Comparison of ENCODE assay signal across 11 mouse cellular contexts in the genomic region with DNA sequence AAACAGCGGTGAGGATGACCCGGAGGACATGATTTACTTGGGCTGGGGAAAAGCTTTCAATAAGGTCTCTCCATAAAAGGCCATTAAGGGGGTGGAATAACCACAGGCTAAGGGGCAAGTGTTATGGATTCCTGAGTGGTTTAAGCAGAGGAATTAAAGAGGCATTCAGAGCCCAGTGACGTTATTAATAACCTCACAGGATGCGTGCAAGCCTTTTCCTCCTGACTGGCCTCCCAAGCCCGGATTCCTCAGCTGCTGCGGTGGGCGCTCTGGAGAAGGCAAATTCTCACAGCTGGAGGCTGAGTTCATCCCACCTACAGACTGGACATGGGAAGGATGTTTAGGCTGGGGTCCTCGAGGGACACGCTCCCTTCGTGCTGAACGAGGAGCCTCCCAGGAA. TPM values are rescaled to one million over a fixed set of nuclear protein-coding genes. Genes with fewer than 3 reads are reported as not detected.
DNase-seq lines count a peak whose midpoint lies in the region; ATAC-seq lines count a peak whose summit lies in the region.
"Had no signal": no experiment of that assay in that cellular context is flagged by ENCODE, and none has a peak within 500 bp of the region (broad histone marks: within the 10 kb centered on the region; RNA-seq: fewer than 3 reads in every experiment).

No protein-coding gene starts in this region.

- no peak for ATAC-seq in forebrain, embryonic 14.5 days
- ATAC-seq in forebrain, embryonic 16.5 days: no peak
- ATAC-seq in midbrain, embryonic 11.5 days (ENCODE audit: low FRiP score): peak; percentile 6; the same call in 1 of the 2 replicates
- ATAC-seq in midbrain, embryonic 16.5 days: no peak
- peak; percentile 21; the same call in 1 of the 2 replicates for ATAC-seq in neural tube, embryonic 14.5 days (ENCODE audit: low read depth)

- no peak overlapping the region for H3K4me3 ChIP-seq in forebrain, embryonic 14.5 days (ENCODE audit: low read depth, low read length)
- no peak overlapping the region for H3K4me3 ChIP-seq in forebrain, embryonic 16.5 days (replicated peaks; ENCODE audit: low read length)
- H3K4me3 ChIP-seq in midbrain, embryonic 11.5 days (ENCODE audit: low read depth, low read length): no peak overlapping the region
- no peak overlapping the region for H3K4me3 ChIP-seq in midbrain, embryonic 16.5 days (ENCODE audit: low read depth, low read length)
- peak overlapping the region; percentile 21; the same call in 1 of the 2 replicates for H3K4me3 ChIP-seq in limb, embryonic 10.5 days
- no peak overlapping the region for H3K4me3 ChIP-seq in neural tube, embryonic 14.5 days (ENCODE audit: low read depth, low read length)
- H3K4me3 ChIP-seq: erythroblast, embryonic 14.5 days had no signal

- WGBS in forebrain, embryonic 14.5 days: 9% methylated on average over 11 of the region's 11 CpGs
- WGBS in forebrain, embryonic 16.5 days: 18% methylated on average over 11 of the region's 11 CpGs
- 8% methylated on average over 11 of the region's 11 CpGs for WGBS in midbrain, embryonic 11.5 days
- 7% methylated on average over 11 of the region's 11 CpGs for WGBS in midbrain, embryonic 16.5 days
- WGBS in limb, embryonic 10.5 days: 16% methylated on average over 11 of the region's 11 CpGs
- WGBS in neural tube, embryonic 14.5 days: under 1% methylated on average over 10 of the region's 11 CpGs

- no peaks in the 10 kb centered on the region for H3K9me3 ChIP-seq in forebrain, embryonic 14.5 days (replicated peaks; ENCODE audit: control insufficient read depth, low read length)
- H3K9me3 ChIP-seq in forebrain, embryonic 16.5 days (ENCODE audit: control insufficient read depth, low read length): no peaks in the 10 kb centered on the region
- no peaks in the 10 kb centered on the region for H3K9me3 ChIP-seq in midbrain, embryonic 11.5 days (ENCODE audit: control insufficient read depth, low read length)
- H3K9me3 ChIP-seq in midbrain, embryonic 16.5 days (replicated peaks; ENCODE audit: control insufficient read depth, low read length, poor library complexity, severe bottlenecking): no peaks in the 10 kb centered on the region
- H3K9me3 ChIP-seq in limb, embryonic 10.5 days (replicated peaks): no peaks in the 10 kb centered on the region
- no peaks in the 10 kb centered on the region for H3K9me3 ChIP-seq in neural tube, embryonic 14.5 days (ENCODE audit: control insufficient read depth, low read length)

- peaks cover 15% of the 10 kb centered on the region for H3K27me3 ChIP-seq in forebrain, embryonic 14.5 days (replicated peaks; ENCODE audit: control insufficient read depth, insufficient read depth, low read length)
- H3K27me3 ChIP-seq in forebrain, embryonic 16.5 days (replicated peaks; ENCODE audit: control insufficient read depth, insufficient read depth, low read length): peaks cover 8% of the 10 kb centered on the region; the same call in 1 of the 2 replicates
- peaks cover 3% of the 10 kb centered on the region; the same call in 1 of the 2 replicates for H3K27me3 ChIP-seq in midbrain, embryonic 11.5 days (ENCODE audit: control insufficient read depth, insufficient read depth, low read length)
- peaks cover 2% of the 10 kb centered on the region; the same call in 1 of the 2 replicates for H3K27me3 ChIP-seq in midbrain, embryonic 16.5 days (ENCODE audit: control insufficient read depth, insufficient read depth, low read depth, low read length)
- H3K27me3 ChIP-seq in limb, embryonic 10.5 days (ENCODE audit: low read depth, poor library complexity, severe bottlenecking): peaks cover 80% of the 10 kb centered on the region
- H3K27me3 ChIP-seq in neural tube, embryonic 14.5 days (ENCODE audit: control insufficient read depth, insufficient read depth, low read length): no peaks in the 10 kb centered on the region

- H3K9ac ChIP-seq in forebrain, embryonic 14.5 days (ENCODE audit: low read length): no peak overlapping the region
- H3K9ac ChIP-seq in forebrain, embryonic 16.5 days (replicated peaks; ENCODE audit: low read depth, low read length): no peak overlapping the region
- no peak overlapping the region for H3K9ac ChIP-seq in midbrain, embryonic 11.5 days (ENCODE audit: low read length)
- H3K9ac ChIP-seq in midbrain, embryonic 16.5 days (ENCODE audit: low read depth, low read length): no peak overlapping the region
- no peak overlapping the region for H3K9ac ChIP-seq in neural tube, embryonic 14.5 days (replicated peaks; ENCODE audit: low read depth, low read length)

- no peaks in the 10 kb centered on the region for H3K36me3 ChIP-seq in forebrain, embryonic 14.5 days (ENCODE audit: control insufficient read depth, insufficient read depth, low read length)
- no peaks in the 10 kb centered on the region for H3K36me3 ChIP-seq in forebrain, embryonic 16.5 days (ENCODE audit: control insufficient read depth, insufficient read depth)
- H3K36me3 ChIP-seq in midbrain, embryonic 11.5 days (ENCODE audit: control insufficient read depth, insufficient read depth, low read length): no peaks in the 10 kb centered on the region
- H3K36me3 ChIP-seq in midbrain, embryonic 16.5 days (ENCODE audit: control insufficient read depth, insufficient read depth, low read length): no peaks in the 10 kb centered on the region
- H3K36me3 ChIP-seq in limb, embryonic 10.5 days: no peaks in the 10 kb centered on the region
- no peaks in the 10 kb centered on the region for H3K36me3 ChIP-seq in neural tube, embryonic 14.5 days (ENCODE audit: control insufficient read depth, insufficient read depth, low read length)

- no peak for DNase-seq in forebrain, embryonic 14.5 days (ENCODE audit: low spot score)
- peak; percentile 90 for DNase-seq in midbrain, embryonic 11.5 days (ENCODE audit: low spot score, missing footprints)
- DNase-seq in limb, embryonic 10.5 days (ENCODE audit: low spot score): no peak
- DNase-seq in gastrocnemius, postnatal 10 days: no peak
- DNase-seq in heart, adult 18-20 months: no peak
- DNase-seq: adrenal gland, postnatal 25 days; cerebellum, adult 11-12 months had no signal

- no peak overlapping the region for H3K27ac ChIP-seq in forebrain, embryonic 14.5 days (ENCODE audit: low read depth, low read length)
- no peak overlapping the region for H3K27ac ChIP-seq in forebrain, embryonic 16.5 days (ENCODE audit: low read length)
- no peak overlapping the region for H3K27ac ChIP-seq in midbrain, embryonic 11.5 days (ENCODE audit: low read depth, low read length)
- no peak overlapping the region for H3K27ac ChIP-seq in midbrain, embryonic 16.5 days (ENCODE audit: low read length)
- H3K27ac ChIP-seq in limb, embryonic 10.5 days: no peak overlapping the region
- no peak overlapping the region for H3K27ac ChIP-seq in neural tube, embryonic 14.5 days (ENCODE audit: low read depth, low read length)

- peaks cover 10% of the 10 kb centered on the region for H3K4me1 ChIP-seq in forebrain, embryonic 14.5 days (ENCODE audit: control insufficient read depth, insufficient read depth, low read length)
- peaks cover 14% of the 10 kb centered on the region; the same call in 1 of the 2 replicates for H3K4me1 ChIP-seq in forebrain, embryonic 16.5 days (replicated peaks; ENCODE audit: control insufficient read depth, insufficient read depth, low read length)
- peaks cover 26% of the 10 kb centered on the region for H3K4me1 ChIP-seq in midbrain, embryonic 11.5 days (ENCODE audit: control insufficient read depth, insufficient read depth, low read length)
- H3K4me1 ChIP-seq in midbrain, embryonic 16.5 days (ENCODE audit: control insufficient read depth, insufficient read depth, low read length): peaks cover 26% of the 10 kb centered on the region
- H3K4me1 ChIP-seq in limb, embryonic 10.5 days: peaks cover 64% of the 10 kb centered on the region
- H3K4me1 ChIP-seq in neural tube, embryonic 14.5 days (ENCODE audit: control insufficient read depth, insufficient read depth, low read length): peaks cover 12% of the 10 kb centered on the region

- H3K4me2 ChIP-seq in forebrain, embryonic 14.5 days (ENCODE audit: low read length): 0 out of 2 replicates have a peak overlapping the region, but pooled peaks have one; percentile 9
- H3K4me2 ChIP-seq in forebrain, embryonic 16.5 days (ENCODE audit: low read length): no peak overlapping the region
- H3K4me2 ChIP-seq in midbrain, embryonic 11.5 days: peak overlapping the region; percentile 8; the same call in 1 of the 2 replicates
- H3K4me2 ChIP-seq in midbrain, embryonic 16.5 days (ENCODE audit: low read length): no peak overlapping the region
- H3K4me2 ChIP-seq in neural tube, embryonic 14.5 days (ENCODE audit: low read depth, low read length): no peak overlapping the region

RNA-seq across cellular contexts. Expression of gene Ubiad1, which starts 39.8 kb away (rescaled TPM):
- 14.2 and 14.6 TPM in 2 replicates for polyA plus RNA-seq in forebrain, embryonic 14.5 days (2014; fragmentation: Nextera tagmentation; extraction: Ambion mirVana)
- 19.4 and 20.4 TPM in 2 replicates for polyA plus RNA-seq in forebrain, embryonic 16.5 days (2015; fragmentation: Nextera tagmentation; extraction: Ambion mirVana)
- polyA plus RNA-seq in midbrain, embryonic 11.5 days (2014; fragmentation: Nextera tagmentation; extraction: Ambion mirVana): 15.5 and 15.8 TPM in 2 replicates
- polyA plus RNA-seq in midbrain, embryonic 16.5 days (2015; fragmentation: Nextera tagmentation; extraction: Ambion mirVana): 19.8 and 20.5 TPM in 2 replicates
- polyA plus RNA-seq in limb, embryonic 10.5 days (2016; fragmentation: Nextera tagmentation; extraction: Ambion mirVana): 25.9 and 26.4 TPM in 2 replicates
- 13.3 and 13.4 TPM in 2 replicates for polyA plus RNA-seq in neural tube, embryonic 14.5 days (2014; fragmentation: Nextera tagmentation; extraction: Ambion mirVana)
- total RNA-seq in gastrocnemius, postnatal 10 days (2021): 1 to 10 TPM; 7.5 to 9.2 TPM
- total RNA-seq in heart, adult 18-20 months (2021): 10 to 100 TPM; 17.6 to 18.7 TPM

RNA-seq across cellular contexts. Expression of gene Mtor, which starts 43.7 kb away (rescaled TPM):
- polyA plus RNA-seq in forebrain, embryonic 14.5 days (2014; fragmentation: Nextera tagmentation; extraction: Ambion mirVana): 22.2 and 24.4 TPM in 2 replicates
- 23.1 and 24.2 TPM in 2 replicates for polyA plus RNA-seq in forebrain, embryonic 16.5 days (2015; fragmentation: Nextera tagmentation; extraction: Ambion mirVana)
- polyA plus RNA-seq in midbrain, embryonic 11.5 days (2014; fragmentation: Nextera tagmentation; extraction: Ambion mirVana): 30.5 and 30.9 TPM in 2 replicates
- 23.0 and 24.4 TPM in 2 replicates for polyA plus RNA-seq in midbrain, embryonic 16.5 days (2015; fragmentation: Nextera tagmentation; extraction: Ambion mirVana)
- 20.6 and 22.3 TPM in 2 replicates for polyA plus RNA-seq in limb, embryonic 10.5 days (2016; fragmentation: Nextera tagmentation; extraction: Ambion mirVana)
- polyA plus RNA-seq in neural tube, embryonic 14.5 days (2014; fragmentation: Nextera tagmentation; extraction: Ambion mirVana): 33.0 and 33.7 TPM in 2 replicates
- total RNA-seq in gastrocnemius, postnatal 10 days (2021): 10 to 100 TPM; 26.3 to 30.6 TPM
- total RNA-seq in heart, adult 18-20 months (2021): 10 to 100 TPM; 49.8 to 51.4 TPM

Comparison
In these comparisons a context has a peak if more than half of its experiments do, and no peak if none do; other contexts are left out.
1. ATAC-seq: peak in midbrain, embryonic 11.5 days (single experiment) and neural tube, embryonic 14.5 days (single experiment); none in forebrain, embryonic 14.5 days (single experiment), forebrain, embryonic 16.5 days (single experiment) and midbrain, embryonic 16.5 days (single experiment).
2. H3K4me2 ChIP-seq: peak in forebrain, embryonic 14.5 days (single experiment) and midbrain, embryonic 11.5 days (single experiment); none in forebrain, embryonic 16.5 days (single experiment), midbrain, embryonic 16.5 days (single experiment) and neural tube, embryonic 14.5 days (single experiment).